Mouse (Mus musculus) cerebellum, adult 2 months (tissue): Measurements from ENCODE around the gene Nav3.

ENCODE experiments used
- CTCF ChIP-seq: fragments of 200-500 bp; IDR thresholded peaks from 2 replicates; pipeline ENCODE4 v1.5.1; 2011; ENCODE audit warnings: low read depth, mild to moderate bottlenecking, control low read depth, low read length, moderate library complexity, borderline replicate concordance; ENCODE audit not compliant: insufficient read depth
- POLR2A ChIP-seq: fragments of 200-500 bp; IDR thresholded peaks from 2 replicates; pipeline ENCODE4 v1.6.1; 2011; ENCODE audit warnings: low read length, control low read depth, borderline replicate concordance; ENCODE audit not compliant: insufficient read depth

GRCm38 (mm10) chr10:109905649-109906412, 550.2 kb downstream of the Nav3 start:
- TF ChIP-seq CTCF, result no peak
- no peak for TF ChIP-seq POLR2A
